Mouse (Mus musculus) CH12.LX (cell line): ENCODE results near the gene Ankar. TPM values are rescaled to one million over a fixed set of nuclear protein-coding genes. Genes with fewer than 3 reads are reported as not detected.

Source experiments
- DNase-seq: peaks from one replicate; pipeline ENCODE4 v3.0.0-alpha.2; 2013; ENCODE audit errors: extremely low read depth
- H3K27ac ChIP-seq: 2 replicates; pipeline ENCODE4 v1.5.1; 2012; ENCODE audit warnings: low read depth, mild to moderate bottlenecking, control low read depth, moderate library complexity; ENCODE audit not compliant: insufficient read depth
- H3K27me3 ChIP-seq: replicated peaks from 2 replicates; pipeline ENCODE3; 2012; ENCODE audit warnings: inconsistent platforms
- H3K36me3 ChIP-seq, 2 experiments: replicated peaks in 1 of 2; 2 replicates each; pipeline versions ENCODE3 to v1.6.1; 2012; ENCODE audit warnings: inconsistent platforms in 1 of 2, low read length in 1 of 2, mild to moderate bottlenecking in 1 of 2, mixed read lengths in 1 of 2, moderate library complexity in 1 of 2; ENCODE audit not compliant: control insufficient read depth in 1 of 2, insufficient read depth in 1 of 2
- H3K4me1 ChIP-seq, 2 experiments: 2 replicates each; pipeline ENCODE4 v1.6.1; 2012; ENCODE audit warnings: inconsistent platforms in 1 of 2, moderate library complexity in 1 of 2; ENCODE audit not compliant: insufficient read depth in 2 of 2, control insufficient read depth in 1 of 2
- H3K4me2 ChIP-seq: 2 replicates; pipeline ENCODE4 v1.6.1; 2012; ENCODE audit warnings: low read depth, mild to moderate bottlenecking, control low read depth; ENCODE audit not compliant: poor library complexity, insufficient read depth, severe bottlenecking
- H3K4me3 ChIP-seq, 3 experiments: fragments of 150-350 bp in 1 of 3; sonication (generic) in 1 of 3; replicated peaks in 1 of 3; 2 replicates each; pipeline versions ENCODE3 to v1.5.1; 2011 to 2012; ENCODE audit warnings: low read depth in 2 of 3, low read length in 2 of 3, mild to moderate bottlenecking in 2 of 3, moderate library complexity in 2 of 3, control low read depth in 1 of 3, improper control_type of control experiment in 1 of 3, inconsistent platforms in 1 of 3, mixed read lengths in 1 of 3; ENCODE audit not compliant: poor library complexity in 1 of 3
- H3K79me2 ChIP-seq: replicated peaks from 2 replicates; pipeline ENCODE4 v1.6.1; 2012; ENCODE audit warnings: mild to moderate bottlenecking, moderate library complexity; ENCODE audit not compliant: control insufficient read depth, poor library complexity, insufficient read depth, severe bottlenecking; ENCODE audit errors: extremely low read depth
- H3K9ac ChIP-seq: 2 replicates; pipeline ENCODE4 v1.6.1; 2012; ENCODE audit warnings: low read depth, mild to moderate bottlenecking, control low read depth, moderate library complexity; ENCODE audit not compliant: insufficient read depth
- H3K9me3 ChIP-seq: replicated peaks from 2 replicates; pipeline ENCODE3; 2012; ENCODE audit warnings: low read length, inconsistent platforms, mixed read lengths
- BHLHE40 ChIP-seq: IDR thresholded peaks from 2 replicates; pipeline ENCODE4 v1.6.1; 2011; ENCODE audit warnings: mild to moderate bottlenecking, low read depth, low read length, improper control_type of control experiment
- CHD1 ChIP-seq: IDR thresholded peaks from 2 replicates; pipeline ENCODE4 v1.6.1; 2012; ENCODE audit warnings: low read depth, low read length, improper control_type of control experiment, inconsistent platforms
- CHD2 ChIP-seq: IDR thresholded peaks from 2 replicates; pipeline ENCODE4 v1.6.1; 2011; ENCODE audit warnings: low read length, improper control_type of control experiment
- CTCF ChIP-seq, 2 experiments: IDR thresholded peaks in 1 of 2; conservative IDR thresholded peaks in 1 of 2; 2 replicates each; pipeline ENCODE4 v1.5.1; 2011 to 2012; ENCODE audit warnings: low read depth in 2 of 2, low read length in 2 of 2, improper control_type of control experiment in 1 of 2, inconsistent platforms in 1 of 2, mild to moderate bottlenecking in 1 of 2, moderate library complexity in 1 of 2
- ELF1 ChIP-seq: IDR thresholded peaks from 2 replicates; pipeline ENCODE4 v1.6.1; 2014; ENCODE audit warnings: low read depth, mild to moderate bottlenecking, inconsistent platforms, low read length, improper control_type of control experiment
- HCFC1 ChIP-seq: IDR thresholded peaks from 2 replicates; pipeline ENCODE4 v1.6.1; 2012; ENCODE audit warnings: low read depth, mild to moderate bottlenecking, inconsistent platforms, low read length, improper control_type of control experiment
- JUN ChIP-seq: IDR thresholded peaks from 2 replicates; pipeline ENCODE4 v1.6.1; 2011; ENCODE audit warnings: low read depth, mild to moderate bottlenecking, low read length, improper control_type of control experiment, moderate library complexity; ENCODE audit not compliant: insufficient read depth
- JUND ChIP-seq: conservative IDR thresholded peaks from 2 replicates; pipeline ENCODE4 v1.6.1; 2011; ENCODE audit warnings: low read depth, low read length, improper control_type of control experiment
- MAFK ChIP-seq: IDR thresholded peaks from 2 replicates; pipeline ENCODE4 v1.6.1; 2011; ENCODE audit warnings: low read length, improper control_type of control experiment; ENCODE audit not compliant: insufficient replicate concordance
- MAX ChIP-seq: IDR thresholded peaks from 2 replicates; pipeline ENCODE4 v1.6.1; 2011; ENCODE audit warnings: low read length, improper control_type of control experiment
- MAZ ChIP-seq: IDR thresholded peaks from 2 replicates; pipeline ENCODE4 v1.6.1; 2012; ENCODE audit warnings: low read depth, mild to moderate bottlenecking, inconsistent platforms, low read length, improper control_type of control experiment, moderate library complexity
- MEF2A ChIP-seq: IDR thresholded peaks from 2 replicates; pipeline ENCODE4 v1.6.1; 2014; ENCODE audit warnings: low read depth, mild to moderate bottlenecking, inconsistent platforms, low read length, improper control_type of control experiment, borderline replicate concordance
- MXI1 ChIP-seq: IDR thresholded peaks from 2 replicates; pipeline ENCODE4 v1.6.1; 2011; ENCODE audit warnings: mild to moderate bottlenecking, low read depth, low read length, improper control_type of control experiment
- NELFE ChIP-seq: IDR thresholded peaks from 2 replicates; pipeline ENCODE4 v1.6.1; 2011; ENCODE audit warnings: low read depth, low read length, improper control_type of control experiment
- PAX5 ChIP-seq: IDR thresholded peaks from 2 replicates; pipeline ENCODE4 v1.6.1; 2012; ENCODE audit warnings: low read length, inconsistent platforms, mixed read lengths
- POLR2AphosphoS2 ChIP-seq: IDR thresholded peaks from 2 replicates; pipeline ENCODE4 v1.6.1; 2011; ENCODE audit warnings: low read depth, low read length, improper control_type of control experiment
- SIN3A ChIP-seq: IDR thresholded peaks from 2 replicates; pipeline ENCODE4 v1.6.1; 2012; ENCODE audit warnings: low read length, improper control_type of control experiment, inconsistent platforms
- SMC3 ChIP-seq: IDR thresholded peaks from 2 replicates; pipeline ENCODE4 v1.6.1; 2011; ENCODE audit warnings: low read depth, low read length, improper control_type of control experiment
- ZC3H11A ChIP-seq: IDR thresholded peaks from 2 replicates; pipeline ENCODE4 v1.6.1; 2012; ENCODE audit warnings: low read depth, mild to moderate bottlenecking, inconsistent platforms, low read length, improper control_type of control experiment
- ZMIZ1 ChIP-seq: IDR thresholded peaks from 2 replicates; pipeline ENCODE4 v1.6.1; 2012; ENCODE audit warnings: low read depth, mild to moderate bottlenecking, inconsistent platforms, low read length, improper control_type of control experiment
- dilution Hi-C: fragments of 300-500 bp; cut with MboI; formaldehyde crosslinking; loops from 2 replicates; pipeline ENCODE4 v1.14.3; 2020; ENCODE audit warnings: low sequenced_read_pairs; ENCODE audit not compliant: extremely low pct_unique_long_range_greater_than_20kb, extremely low pct_ligation_motif_present
- in situ Hi-C: fragments of 300-500 bp; cut with MboI; formaldehyde crosslinking; loops from 3 replicates; pipeline ENCODE4 v1.14.3; 2019; ENCODE audit warnings: low sequenced_read_pairs, low pct_ligation_motif_present, low pct_unique_long_range_greater_than_20kb, mixed read lengths
- polyA plus RNA-seq: library from polyadenylated mRNA; unstranded; fragments of >175 nt; gene quantifications from 2 replicates; pipeline ENCODE4 v1.2.1, GENCODE M21; 2012; ENCODE audit warnings: low read depth; ENCODE audit not compliant: insufficient read length
- total RNA-seq, 2 experiments: library from RNA; depleted of rRNA; stranded (reverse); fragments of 300-350 nt in 1 of 2; fragments of >200 nt in 1 of 2; gene quantifications; 2 replicates each; pipeline ENCODE4 v1.2.3; 2012 to 2014

Gene Ankar
- total and polyA plus RNA-seq, 3 experiments: not detected

- Histone ChIP-seq H3K27me3 (no peaks in the 10 kb centered on the region), H3K79me2 (no peaks in the 10 kb centered on the region), H3K4me1 (peaks cover 0 to 4% of the 10 kb centered on the region in 2 experiments; a peak in 1 of 4 replicates), H3K4me2 (no peak overlapping the region), H3K36me3 (peaks cover 0 to 17% of the 10 kb centered on the region in 2 experiments), H3K27ac (no peak overlapping the region), H3K9ac (no peak overlapping the region), H3K4me3 (no peak overlapping the region), H3K9me3 (peaks cover 3% of the 10 kb centered on the region)
- no peak for DNase-seq
- dilution Hi-C loops (no loop called here), in situ Hi-C loops (no loop called here)
- TF ChIP-seq SMC3 (no peak), HCFC1 (no peak), NELFE (no peak), MAX (no peak), ELF1 (no peak), CHD2 (no peak), ZC3H11A (no peak), POLR2AphosphoS2 (no peak)
These were observed 25.6 kb upstream of the Ankar start for GRCm38 (mm10) chr1:72725941-72726340.

GRCm38 (mm10) chr1:72724354-72724753 lies 24.0 kb upstream of the Ankar start:
- dilution Hi-C loops: no loop called here
- TF ChIP-seq SMC3 (no peak), BHLHE40 (no peak), CHD1 (no peak), PAX5 (no peak), NELFE (no peak), ZMIZ1 (no peak)
- TF ChIP-seq, all 38 proteins: peak for 0

GRCm38 (mm10) chr1:72722646-72723045 lies 22.3 kb upstream of the Ankar start:
- peaks cover 10 to 41% of the 10 kb centered on the region in 2 experiments for H3K36me3 ChIP-seq
- no peak overlapping the region for H3K4me2 ChIP-seq
- H3K27me3 ChIP-seq: no peaks in the 10 kb centered on the region
- H3K4me1 ChIP-seq: peaks cover 0 to 3% of the 10 kb centered on the region in 2 experiments; a peak in 2 of 4 replicates
- H3K79me2 ChIP-seq: no peaks in the 10 kb centered on the region
- DNase-seq: no peak
- in situ Hi-C loops: no loop called here
- TF ChIP-seq JUN (no peak), ZMIZ1 (no peak), JUND (no peak), SIN3A (no peak), MXI1 (no peak), MAZ (no peak), CHD2 (no peak), MEF2A (no peak), MAFK (no peak), CTCF (conservative IDR thresholded peaks at IDR 0.05 in 1 of 2, IDR thresholded peaks at IDR 0.05 in 1 of 2; ENCODE audit: low read depth in 2 of 2, low read length in 2 of 2) (no peak)
- H3K4me3 ChIP-seq: no peak overlapping the region
- peaks cover 3% of the 10 kb centered on the region for H3K9me3 ChIP-seq
- no peak overlapping the region for H3K9ac ChIP-seq
- dilution Hi-C loops: no loop called here
- no peak overlapping the region for H3K27ac ChIP-seq

More at GRCm38 (mm10) chr1:72724354-72724753, 24.0 kb upstream of the Ankar start:
- no peak for DNase-seq
- H3K27ac ChIP-seq: no peak overlapping the region
- no peak overlapping the region for H3K4me2 ChIP-seq
- H3K4me3 ChIP-seq: no peak overlapping the region
- peaks cover 3% of the 10 kb centered on the region for H3K9me3 ChIP-seq
- H3K27me3 ChIP-seq: no peaks in the 10 kb centered on the region
- H3K36me3 ChIP-seq: peaks cover 6 to 29% of the 10 kb centered on the region in 2 experiments
- no peaks in the 10 kb centered on the region for H3K79me2 ChIP-seq
- no peaks in the 10 kb centered on the region for H3K4me1 ChIP-seq
- no peak overlapping the region for H3K9ac ChIP-seq
- in situ Hi-C loops: no loop called here
